Mouse (Mus musculus): ENCODE measurements around the gene Iqch. TPM values are rescaled to one million over a fixed set of nuclear protein-coding genes. Genes with fewer than 3 reads are reported as not detected.
A peak's percentile ranks its signal among the peaks of the same experiment; 100 is the strongest.

Gene Iqch
- polyA plus RNA-seq, 1 experiment from 2014 or later, result 0.18 TPM

DNA sequence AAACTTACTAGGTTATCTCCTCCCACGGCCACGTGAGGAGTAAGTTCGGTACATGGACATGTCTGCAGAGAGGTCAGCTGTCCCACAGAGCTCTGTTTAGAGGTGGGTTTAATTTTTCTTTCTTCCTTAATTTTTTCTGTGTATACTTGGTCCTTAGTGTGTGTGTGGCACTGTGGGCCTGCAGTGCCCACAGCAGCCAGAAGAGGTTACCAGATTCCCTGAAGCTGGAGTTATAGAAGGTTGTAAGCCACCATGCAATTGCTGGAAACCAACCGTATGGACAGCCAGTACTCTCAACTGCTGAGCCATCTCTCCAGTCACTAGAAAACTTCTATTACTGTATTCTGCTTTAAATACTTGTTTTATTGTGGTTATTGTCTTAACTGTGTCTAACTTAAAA, 29.8 kb upstream of the Iqch start:
- no peak overlapping the region for H3K4me3 ChIP-seq
- WGBS, result 92% methylated on average over 4 of the region's 4 CpGs
- no peaks in the 10 kb centered on the region for H3K4me1 ChIP-seq
- H3K27me3 ChIP-seq (ENCODE audit: low read depth, poor library complexity, severe bottlenecking), result no peaks in the 10 kb centered on the region
- H3K9me3 ChIP-seq (replicated peaks), result no peaks in the 10 kb centered on the region
- no peak for DNase-seq (ENCODE audit: low spot score)
- H3K36me3 ChIP-seq, result peaks cover 75% of the 10 kb centered on the region
- no peak overlapping the region for H3K27ac ChIP-seq

DNA sequence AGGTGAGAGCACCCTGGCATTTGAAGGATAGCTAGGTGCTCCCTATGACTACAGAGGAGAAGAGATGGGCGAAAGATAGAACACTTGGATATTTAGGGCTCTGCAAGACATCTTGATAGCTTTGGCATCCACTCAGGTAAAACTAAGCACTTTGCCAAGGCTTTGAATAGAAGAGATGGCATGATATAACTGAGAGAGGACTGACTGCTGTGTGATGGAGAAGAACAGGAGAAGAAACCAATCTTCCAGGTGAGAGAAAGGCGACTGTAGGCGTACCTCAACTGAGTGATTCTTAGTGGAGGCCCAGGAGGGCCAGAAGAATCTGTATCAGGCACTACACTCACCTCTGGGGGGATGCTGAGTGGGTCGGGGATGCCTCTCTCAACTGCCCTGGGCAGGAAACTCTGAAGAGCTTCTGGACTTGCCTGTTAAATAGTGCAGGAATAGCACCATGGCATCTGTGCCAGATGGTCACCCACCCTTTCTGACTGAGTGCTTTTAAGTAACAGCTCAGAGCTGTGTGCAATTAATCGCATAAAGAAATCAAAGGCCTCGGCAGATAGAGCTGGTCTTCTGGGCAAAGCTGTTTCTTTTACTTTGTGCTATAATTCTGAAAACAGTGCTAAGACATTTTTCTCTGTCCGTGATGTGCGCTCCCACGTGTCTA, 22.9 kb upstream of the Iqch start:
- WGBS, result 94% methylated on average over 9 of the region's 9 CpGs
- H3K9me3 ChIP-seq (replicated peaks), result no peaks in the 10 kb centered on the region
- H3K27me3 ChIP-seq (ENCODE audit: low read depth, poor library complexity, severe bottlenecking), result no peaks in the 10 kb centered on the region
- no peak overlapping the region for H3K27ac ChIP-seq
- H3K4me1 ChIP-seq, result peaks cover 40% of the 10 kb centered on the region
- DNase-seq (ENCODE audit: low spot score), result no peak
- H3K36me3 ChIP-seq, result peaks cover 79% of the 10 kb centered on the region
- H3K4me3 ChIP-seq, result no peak overlapping the region

- Histone ChIP-seq H3K27me3 (ENCODE audit: low read depth, poor library complexity, severe bottlenecking) (no peaks in the 10 kb centered on the region), H3K27ac (no peak overlapping the region), H3K9me3 (replicated peaks) (no peaks in the 10 kb centered on the region), H3K36me3 (peaks cover 78% of the 10 kb centered on the region), H3K4me1 (peaks cover 41% of the 10 kb centered on the region), H3K4me3 (no peak overlapping the region)
- WGBS, result 67% methylated on average over 15 of the region's 15 CpGs
- DNase-seq (ENCODE audit: low spot score), result no peak
Observed at GRCm38 (mm10) chr9:63623895-63624569, 21.7 kb upstream of the Iqch start.

GRCm38 (mm10) chr9:63617967-63618366, 15.7 kb upstream of the Iqch start:
- Histone ChIP-seq H3K4me1 (peaks cover 51% of the 10 kb centered on the region), H3K9me3 (replicated peaks) (no peaks in the 10 kb centered on the region), H3K36me3 (peaks cover 61% of the 10 kb centered on the region), H3K4me3 (no peak overlapping the region), H3K27ac (no peak overlapping the region), H3K27me3 (ENCODE audit: low read depth, poor library complexity, severe bottlenecking) (no peaks in the 10 kb centered on the region)
- WGBS, result 94% methylated on average over 2 of the region's 2 CpGs
- DNase-seq (ENCODE audit: low spot score), result no peak

GRCm38 (mm10) chr9:63614018-63614985, 12.0 kb upstream of the Iqch start:
- Histone ChIP-seq H3K27me3 (ENCODE audit: low read depth, poor library complexity, severe bottlenecking) (no peaks in the 10 kb centered on the region), H3K27ac (peak overlapping the region; percentile 72), H3K36me3 (peaks cover 29% of the 10 kb centered on the region), H3K4me3 (no peak overlapping the region), H3K9me3 (replicated peaks) (no peaks in the 10 kb centered on the region), H3K4me1 (peaks cover 61% of the 10 kb centered on the region)
- no peak for DNase-seq (ENCODE audit: low spot score)
- WGBS, result 49% methylated on average over 11 of the region's 11 CpGs

DNA sequence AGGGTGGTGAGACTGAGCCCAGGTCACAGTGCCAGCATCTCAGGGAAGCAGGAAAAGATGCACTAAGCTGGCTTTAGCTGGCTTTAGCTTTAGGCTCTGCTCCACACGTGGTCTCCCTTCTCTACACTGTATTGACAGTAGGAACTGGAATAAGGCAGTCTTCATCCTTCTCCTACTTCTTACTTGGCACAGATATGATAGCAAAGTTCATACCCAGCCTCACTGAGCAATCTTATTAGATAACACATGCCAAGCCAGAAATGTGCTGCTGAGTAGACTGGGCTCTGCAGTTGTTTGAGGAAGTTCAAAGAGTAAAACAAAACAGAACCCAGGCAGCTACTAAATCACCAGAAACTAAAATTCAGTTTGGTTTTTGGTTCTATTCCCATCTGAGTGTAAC, 11.3 kb upstream of the Iqch start:
- DNase-seq (ENCODE audit: low spot score), result no peak
- Histone ChIP-seq H3K9me3 (replicated peaks) (no peaks in the 10 kb centered on the region), H3K27ac (peak overlapping the region; percentile 87), H3K27me3 (ENCODE audit: low read depth, poor library complexity, severe bottlenecking) (no peaks in the 10 kb centered on the region), H3K4me1 (peaks cover 68% of the 10 kb centered on the region), H3K4me3 (no peak overlapping the region), H3K36me3 (peaks cover 22% of the 10 kb centered on the region)
- WGBS, result 53% methylated on average over 1 of the region's 1 CpGs

DNA sequence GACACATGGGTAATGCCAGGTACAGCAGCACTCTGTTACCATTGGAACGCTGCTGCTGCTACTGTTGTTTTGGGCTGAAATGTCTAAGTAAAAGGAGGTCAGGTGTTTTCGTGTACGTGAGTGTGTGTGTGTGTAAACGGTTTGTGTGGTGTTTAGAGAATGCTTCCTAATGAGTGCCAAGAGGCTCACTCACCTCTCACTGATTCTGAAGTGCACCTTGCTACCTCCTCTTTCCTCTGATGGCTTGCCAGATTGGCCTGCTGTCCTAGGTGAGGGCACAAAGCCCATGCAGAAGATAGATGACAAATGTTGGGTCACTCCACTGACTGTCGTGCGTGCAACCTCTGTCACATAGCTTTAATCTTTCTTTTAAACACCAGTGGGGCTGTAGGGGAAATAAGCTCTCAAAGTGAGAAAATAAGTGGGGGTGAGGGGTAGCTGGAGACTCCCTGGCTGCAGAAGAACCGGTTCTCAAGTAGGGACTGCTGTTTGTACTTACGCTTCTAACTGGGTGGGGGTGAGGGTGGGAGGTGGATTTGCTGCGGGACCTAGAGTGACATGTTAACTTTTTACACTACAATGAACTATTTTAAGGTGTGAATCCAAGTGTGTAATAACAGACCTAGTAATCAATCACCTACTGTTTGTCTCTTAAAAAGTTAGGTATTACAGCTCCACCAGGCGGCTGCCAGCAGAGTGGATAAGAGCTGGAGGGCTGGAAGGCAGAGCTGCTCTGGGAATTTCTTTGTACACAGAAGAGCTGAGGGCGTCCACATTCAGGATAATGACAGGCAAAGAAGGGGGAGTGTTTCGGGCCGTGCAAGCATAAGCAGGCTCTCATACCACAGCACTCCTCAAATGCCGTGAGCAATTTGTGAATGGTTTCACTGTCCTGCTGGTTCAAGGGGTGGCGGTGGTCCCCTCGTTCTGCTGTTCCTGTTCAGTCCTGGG, 10.5 kb upstream of the Iqch start:
- 59% methylated on average over 16 of the region's 16 CpGs for WGBS

GRCm38 (mm10) chr9:63611967-63612366, 9.7 kb upstream of the Iqch start:
- H3K27ac ChIP-seq, result peak overlapping the region; percentile 87
- DNase-seq (ENCODE audit: low spot score), result no peak
- H3K4me1 ChIP-seq, result peaks cover 81% of the 10 kb centered on the region
- no peaks in the 10 kb centered on the region for H3K9me3 ChIP-seq (replicated peaks)
- H3K4me3 ChIP-seq, result no peak overlapping the region
- H3K27me3 ChIP-seq (ENCODE audit: low read depth, poor library complexity, severe bottlenecking), result no peaks in the 10 kb centered on the region
- 67% methylated on average over 5 of the region's 5 CpGs for WGBS
- H3K36me3 ChIP-seq, result peaks cover 6% of the 10 kb centered on the region

More for the DNA sequence above, 10.5 kb upstream of the Iqch start:
- Histone ChIP-seq H3K4me1 (peaks cover 76% of the 10 kb centered on the region), H3K36me3 (peaks cover 15% of the 10 kb centered on the region), H3K27ac (peak overlapping the region; percentile 87), H3K27me3 (ENCODE audit: low read depth, poor library complexity, severe bottlenecking) (no peaks in the 10 kb centered on the region), H3K9me3 (replicated peaks) (no peaks in the 10 kb centered on the region), H3K4me3 (no peak overlapping the region)
- DNase-seq (ENCODE audit: low spot score), result no peak

DNA sequence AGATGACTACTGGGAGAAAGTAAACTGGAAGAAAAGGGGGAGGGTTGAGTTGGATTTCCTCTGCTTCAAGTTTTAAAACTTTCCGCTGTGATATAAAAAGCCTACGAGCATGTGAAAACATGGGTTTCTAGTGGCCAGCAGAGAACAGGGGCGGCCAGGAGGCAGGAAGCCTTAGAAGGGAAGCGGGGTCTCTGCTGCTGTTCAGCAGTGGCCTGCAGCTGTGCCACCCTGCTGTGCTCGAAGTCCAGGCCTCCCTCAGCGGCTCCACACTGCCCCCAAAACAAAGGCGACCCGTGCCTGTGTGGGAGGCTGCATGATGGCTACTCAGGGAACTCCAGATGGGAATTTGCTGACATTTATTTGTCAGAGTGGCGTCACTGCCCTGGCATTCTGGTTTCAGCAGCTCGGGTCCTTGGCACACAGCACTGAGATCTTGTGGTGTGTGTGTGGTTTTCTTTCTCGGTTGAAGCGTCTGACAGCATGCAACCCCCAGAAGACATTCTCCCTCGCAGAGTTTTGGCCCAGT, 8.6 kb upstream of the Iqch start:
- WGBS, result 29% methylated on average over 13 of the region's 13 CpGs
- peak overlapping the region; percentile 28 for H3K4me3 ChIP-seq
- DNase-seq (ENCODE audit: low spot score), result peak; percentile 66
- H3K4me1 ChIP-seq, result peaks cover 81% of the 10 kb centered on the region
- no peaks in the 10 kb centered on the region for H3K9me3 ChIP-seq (replicated peaks)
- H3K36me3 ChIP-seq, result no peaks in the 10 kb centered on the region
- peak overlapping the region; percentile 87 for H3K27ac ChIP-seq
- no peaks in the 10 kb centered on the region for H3K27me3 ChIP-seq (ENCODE audit: low read depth, poor library complexity, severe bottlenecking)

GRCm38 (mm10) chr9:63610231-63610630, 7.9 kb upstream of the Iqch start:
- Histone ChIP-seq H3K9me3 (replicated peaks) (no peaks in the 10 kb centered on the region), H3K27me3 (ENCODE audit: low read depth, poor library complexity, severe bottlenecking) (no peaks in the 10 kb centered on the region), H3K4me1 (peaks cover 86% of the 10 kb centered on the region), H3K36me3 (no peaks in the 10 kb centered on the region), H3K27ac (peak overlapping the region; percentile 87), H3K4me3 (no peak overlapping the region)
- no peak for DNase-seq (ENCODE audit: low spot score)
- WGBS, result 93% methylated on average over 6 of the region's 6 CpGs

DNA sequence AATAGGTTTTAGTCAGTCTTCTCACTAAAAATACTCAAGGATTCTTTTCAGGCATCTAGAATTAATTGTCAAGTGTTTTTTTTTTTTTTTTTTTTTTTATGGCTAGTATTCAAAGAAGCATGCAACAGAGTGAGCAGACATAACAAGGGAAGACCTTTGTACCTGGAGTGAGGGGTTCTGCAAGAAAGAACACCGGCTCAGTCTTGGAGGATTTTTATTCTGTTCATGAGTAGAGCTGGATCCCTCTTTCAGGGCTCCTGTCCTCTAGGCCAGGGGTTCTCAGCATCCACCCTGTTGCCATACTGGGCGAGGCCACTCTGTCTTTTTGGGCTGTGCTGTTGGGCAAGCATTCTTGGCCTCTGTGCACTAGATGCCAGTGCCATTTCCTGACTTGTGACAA, 7.5 kb upstream of the Iqch start:
- Histone ChIP-seq H3K27me3 (ENCODE audit: low read depth, poor library complexity, severe bottlenecking) (no peaks in the 10 kb centered on the region), H3K36me3 (no peaks in the 10 kb centered on the region), H3K4me3 (no peak overlapping the region), H3K27ac (peak overlapping the region; percentile 87), H3K4me1 (peaks cover 86% of the 10 kb centered on the region), H3K9me3 (replicated peaks) (no peaks in the 10 kb centered on the region)
- DNase-seq (ENCODE audit: low spot score), result no peak
- 93% methylated on average over 2 of the region's 2 CpGs for WGBS

DNA sequence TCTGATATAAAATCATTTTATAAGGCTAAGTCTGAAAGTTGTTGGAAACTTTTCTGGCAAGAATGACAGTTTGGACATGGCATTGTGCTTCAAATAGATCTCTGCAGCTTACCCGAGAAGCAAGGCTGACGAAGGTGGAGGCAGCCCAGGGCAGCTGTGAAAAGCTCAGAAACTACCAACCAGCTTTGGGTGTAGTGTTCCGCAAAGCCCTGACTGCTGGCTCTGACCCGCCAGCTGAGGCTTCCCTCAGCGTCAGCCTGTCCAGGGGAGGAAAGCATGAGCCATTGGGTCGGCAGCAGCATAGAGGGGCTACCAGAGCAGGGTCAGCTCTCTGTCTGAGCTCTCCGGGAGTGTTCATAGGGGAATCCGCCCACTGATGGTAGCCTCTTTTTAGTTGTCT, 7.0 kb upstream of the Iqch start:
- H3K36me3 ChIP-seq, result no peaks in the 10 kb centered on the region
- no peak overlapping the region for H3K4me3 ChIP-seq
- H3K9me3 ChIP-seq (replicated peaks), result no peaks in the 10 kb centered on the region
- peaks cover 86% of the 10 kb centered on the region for H3K4me1 ChIP-seq
- 77% methylated on average over 8 of the region's 8 CpGs for WGBS
- 0 out of 2 replicates have a peak overlapping the region, but pooled peaks have one; percentile 37 for H3K27ac ChIP-seq
- H3K27me3 ChIP-seq (ENCODE audit: low read depth, poor library complexity, severe bottlenecking), result no peaks in the 10 kb centered on the region
- DNase-seq (ENCODE audit: low spot score), result no peak

Measured in limb, embryonic 10.5 days (tissue).